Mouse (Mus musculus) left cerebral cortex, postnatal 10 days (tissue): Measurements from ENCODE around the gene Gpbp1. TPM values are rescaled to one million over a fixed set of nuclear protein-coding genes. Genes with fewer than 3 reads are reported as not detected.

ENCODE experiments used
- DNase-seq, 2 experiments: peaks; one replicate each; pipeline ENCODE4 v3.0.0; 2021 to 2022; ENCODE audit warnings: low spot score in 2 of 2, mixed read lengths in 1 of 2; ENCODE audit errors: extremely low spot score in 1 of 2
- intact Hi-C: fragments of 180-260 bp; cut with DNase I; formaldehyde crosslinking; loops from one replicate; pipeline ENCODE4 v1.15.1; 2025
- total RNA-seq, 2 experiments: library from RNA; stranded (reverse); gene quantifications; 2 replicates each; pipeline ENCODE4 v1.2.3; 2021

Gpbp1 gene
- total RNA-seq = 10 to 100 TPM; 76.8 to 82.3 TPM

GRCm38 (mm10) chr13:111489802-111490723 lies at the start of gene Gpbp1:
Gene Gpbp1 (minus strand): TSS chr13:111490111.
- intact Hi-C loops = no loop called here
- DNase-seq = peak; percentile 100

GRCm38 (mm10) chr13:111537718-111538117 lies 47.8 kb upstream of the Gpbp1 start:
- intact Hi-C loops = no loop called here
- no peak for DNase-seq

GRCm38 (mm10) chr13:111536207-111536887 lies 46.4 kb upstream of the Gpbp1 start:
- intact Hi-C loops = no loop called here
- no peak for DNase-seq

DNA sequence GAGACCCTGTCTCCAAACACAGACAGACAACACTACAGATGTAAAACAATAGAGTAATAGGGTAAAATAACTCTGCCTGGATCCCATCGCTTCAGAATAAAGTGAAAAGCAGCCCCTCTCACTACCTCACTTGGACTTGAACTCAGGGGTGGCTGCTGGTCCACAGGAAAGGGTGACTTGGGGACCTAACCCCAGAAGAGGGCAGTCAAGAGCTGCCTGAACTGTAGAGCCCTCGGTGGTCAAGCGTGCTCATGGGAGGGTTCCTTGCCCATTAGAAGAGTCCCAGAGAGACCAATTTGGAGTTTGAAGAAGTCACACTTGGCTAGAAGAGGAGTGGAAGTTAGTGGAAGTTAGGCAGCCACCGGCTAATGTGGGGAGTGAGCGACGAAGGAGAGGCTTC lies 44.2 kb upstream of the Gpbp1 start:
- intact Hi-C loops = no loop called here
- no peak for DNase-seq

DNA sequence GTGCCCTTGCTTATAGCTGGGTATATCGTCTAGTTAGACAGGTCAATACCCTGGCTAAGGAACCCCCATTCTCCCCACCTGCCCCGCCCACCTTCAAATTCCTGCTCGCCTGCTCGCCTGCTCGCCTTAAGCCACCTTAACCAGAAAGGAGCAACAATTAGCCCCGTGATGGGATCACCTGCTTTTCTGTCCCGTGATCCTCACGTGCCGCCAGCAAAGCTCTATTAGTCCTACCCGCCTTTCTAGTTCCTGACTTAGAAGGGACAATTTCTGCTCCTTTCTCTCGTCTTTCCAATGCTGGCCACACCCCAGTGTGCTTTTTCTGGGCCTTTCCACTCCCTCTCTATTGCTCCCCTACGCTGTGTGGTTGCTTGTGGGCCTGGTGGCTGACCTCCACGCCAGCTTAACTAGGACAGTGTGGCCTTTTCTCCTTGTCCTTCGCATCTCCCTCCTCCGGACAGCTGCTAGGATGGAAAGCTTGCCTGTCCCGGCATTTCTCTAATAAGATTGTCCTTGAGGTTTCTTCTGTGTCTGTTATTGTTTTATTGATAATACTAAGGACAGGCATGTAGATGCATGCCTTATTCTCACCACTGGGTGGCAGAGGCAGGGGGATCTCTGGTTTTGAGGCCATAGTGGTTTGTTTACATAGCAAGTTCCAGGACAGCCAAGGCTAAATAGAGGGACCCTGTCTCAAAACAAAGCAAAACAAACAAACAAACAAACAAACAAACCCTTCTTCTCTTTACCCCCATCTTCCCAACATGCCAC lies 42.5 kb upstream of the Gpbp1 start:
- intact Hi-C loops = no loop called here
- DNase-seq = no peak

- intact Hi-C loops = no loop called here
- no peak for DNase-seq
These were observed 41.8 kb upstream of the Gpbp1 start for GRCm38 (mm10) chr13:111531701-111532100.

DNA sequence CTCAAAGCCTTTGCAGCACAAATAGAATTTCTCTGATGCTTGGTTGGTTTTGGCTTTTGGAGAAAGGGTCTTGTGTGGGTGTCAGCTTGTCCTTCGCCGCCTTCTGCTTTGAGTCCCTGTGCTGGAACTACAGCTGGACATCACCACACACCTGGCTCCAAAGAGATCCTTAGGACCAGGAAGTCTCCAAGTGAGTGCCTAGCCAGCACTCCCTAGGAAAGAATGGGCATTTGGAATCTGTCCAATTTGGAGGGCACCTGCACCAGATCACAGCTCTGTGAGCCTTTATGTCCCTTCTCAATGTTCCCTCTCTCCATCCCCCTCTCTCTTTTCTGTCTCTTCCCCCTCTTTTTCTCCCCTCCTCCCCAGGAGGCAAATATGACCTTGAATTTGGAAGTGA lies 34.4 kb upstream of the Gpbp1 start:
- intact Hi-C loops = no loop called here
- DNase-seq = no peak

DNA sequence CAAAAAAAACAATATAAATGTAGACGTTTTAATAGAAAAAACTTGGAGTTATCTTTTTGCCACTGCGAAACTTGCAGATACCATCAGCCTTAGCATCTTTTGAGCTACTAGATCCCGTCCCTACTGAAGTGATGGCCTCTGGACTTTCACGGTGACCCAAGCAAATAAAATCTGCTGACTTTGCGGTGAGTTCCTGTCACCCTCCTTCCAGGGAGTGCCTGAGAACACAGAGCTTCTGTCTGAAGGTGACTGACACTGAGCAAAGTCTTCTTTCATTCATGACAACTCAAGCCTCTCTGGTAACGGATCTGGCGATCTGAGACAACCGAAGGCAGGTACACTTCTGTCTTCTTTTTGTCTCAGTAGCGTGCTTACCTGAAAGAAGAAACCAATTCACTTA lies 32.4 kb upstream of the Gpbp1 start:
- DNase-seq = no peak
- intact Hi-C loops = no loop called here

DNA sequence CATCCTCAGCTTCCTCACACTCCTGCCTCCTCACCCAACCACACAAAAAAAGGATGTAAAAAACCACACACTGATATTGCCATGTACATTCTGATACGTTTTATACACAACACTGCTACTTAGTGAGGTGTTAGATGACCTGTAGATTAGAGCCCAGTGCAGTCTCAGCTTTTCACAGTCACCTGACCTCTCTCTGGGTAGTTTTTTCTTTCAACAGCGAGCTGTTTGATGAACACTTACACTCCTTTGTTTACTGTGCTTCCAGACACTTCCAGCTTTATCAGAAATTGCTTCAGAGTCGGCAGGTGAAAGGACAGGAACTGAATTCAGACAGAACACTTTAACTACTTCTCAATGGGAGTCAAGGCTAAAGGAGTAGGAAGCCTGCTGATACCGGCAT lies 30.5 kb upstream of the Gpbp1 start:
- no peak for DNase-seq
- intact Hi-C loops = no loop called here

- no peak for DNase-seq
- intact Hi-C loops = no loop called here
These were observed 28.4 kb upstream of the Gpbp1 start for GRCm38 (mm10) chr13:111518332-111518731.

- intact Hi-C loops = no loop called here
- DNase-seq = no peak
These were observed 26.7 kb upstream of the Gpbp1 start for GRCm38 (mm10) chr13:111516385-111517150.

- no peak for DNase-seq
- intact Hi-C loops = no loop called here
These were observed 19.5 kb upstream of the Gpbp1 start for GRCm38 (mm10) chr13:111509385-111509784.

- DNase-seq = no peak
- intact Hi-C loops = no loop called here
These were observed 18.7 kb upstream of the Gpbp1 start for GRCm38 (mm10) chr13:111508645-111509044.

- intact Hi-C loops = no loop called here
- no peak for DNase-seq
These were observed 4.6 kb upstream of the Gpbp1 start for GRCm38 (mm10) chr13:111494330-111495029.

DNA sequence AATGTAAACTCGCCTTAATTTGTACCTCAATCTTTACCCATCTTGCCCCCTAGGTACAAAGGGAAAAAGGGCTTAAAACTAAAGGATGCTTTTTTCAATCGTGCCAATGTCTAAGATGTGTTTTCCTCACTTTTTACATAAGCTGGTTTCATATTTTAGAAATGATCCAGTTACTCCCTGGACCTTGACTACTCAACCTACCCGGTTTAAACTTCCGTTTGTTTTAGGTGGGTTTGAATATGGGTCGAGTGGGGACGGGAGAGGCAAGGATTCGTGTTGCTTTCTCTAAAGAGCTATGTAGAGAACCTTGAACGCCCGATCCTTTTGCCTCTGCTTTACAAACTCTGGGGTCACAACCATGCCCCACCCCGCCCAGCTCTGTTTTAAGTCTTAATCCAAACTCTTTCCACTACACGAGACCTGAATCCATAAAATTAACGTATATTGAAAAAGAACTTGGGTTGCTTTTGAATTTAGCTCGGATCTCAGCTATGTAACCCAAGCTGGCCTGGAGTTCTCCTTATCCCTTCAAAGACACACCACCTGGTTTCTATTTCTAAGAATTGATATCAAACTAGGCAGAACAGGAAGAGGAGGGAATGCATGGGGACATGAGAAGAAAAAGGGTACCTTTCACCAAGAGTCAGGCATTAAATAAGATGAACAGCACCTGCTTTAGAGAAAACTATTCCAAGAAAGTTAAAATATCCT lies 1.3 kb upstream of the Gpbp1 start:
- no peak for DNase-seq
- intact Hi-C loops = no loop called here

DNA sequence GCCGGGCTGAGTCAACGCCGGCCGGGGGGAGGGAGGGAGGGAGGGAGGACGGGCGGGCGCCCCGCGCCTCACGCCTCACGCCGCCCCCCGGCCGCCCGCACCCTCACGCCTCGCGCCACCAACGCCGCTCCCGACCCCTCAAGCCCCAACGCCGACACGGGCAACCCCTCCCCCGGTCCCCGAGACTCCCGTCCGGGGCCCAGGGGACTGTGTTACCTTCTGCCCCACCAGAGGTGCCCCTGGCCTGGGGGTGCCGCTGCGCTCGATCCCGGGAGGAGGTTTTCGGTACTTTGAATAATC lies 459 bp downstream of the Gpbp1 start:
- intact Hi-C loops = no loop called here
- DNase-seq = no peak

DNA sequence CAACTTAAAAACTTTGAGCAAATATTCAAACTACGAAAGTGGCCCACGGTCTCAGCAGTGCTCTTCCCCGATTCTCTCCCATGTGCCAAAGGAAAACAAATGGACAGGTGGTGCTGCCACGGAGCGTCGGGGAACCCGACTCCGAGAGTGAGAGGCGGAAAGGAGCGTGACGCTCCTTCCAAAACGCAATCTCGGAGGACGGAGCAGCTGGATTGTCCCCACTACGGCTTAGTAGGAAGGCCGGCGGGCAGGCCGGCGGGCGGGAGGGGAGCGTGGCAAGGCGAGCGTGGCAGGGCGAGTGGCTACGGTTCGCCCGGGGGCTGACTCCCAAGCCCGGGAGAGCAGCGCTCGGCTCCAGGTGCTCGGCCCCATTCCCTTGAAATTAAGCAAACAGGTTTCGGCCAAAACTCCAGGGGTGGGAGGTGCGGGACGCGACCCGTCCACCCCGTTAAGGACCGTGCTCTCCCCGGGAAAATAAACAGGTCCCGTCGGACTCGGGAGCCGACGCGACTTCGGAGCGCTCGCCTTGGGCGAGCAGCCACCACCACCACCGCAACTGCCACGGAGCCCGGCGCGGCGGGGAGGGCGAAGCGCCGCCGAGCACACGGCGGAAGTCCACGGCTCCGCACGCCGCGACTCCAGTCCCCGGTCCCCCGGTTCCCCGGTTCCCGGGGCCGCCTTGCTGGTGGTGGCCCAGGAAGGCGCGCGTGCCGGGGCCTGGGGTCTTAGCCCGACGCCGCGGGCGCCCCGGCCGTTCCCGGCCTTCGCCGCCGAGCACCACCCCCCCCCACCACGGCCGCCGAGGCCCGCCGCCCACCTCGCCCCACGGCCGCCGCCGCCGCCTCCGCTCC lies 1.0 kb downstream of the Gpbp1 start:
- DNase-seq = peak; percentile 11 to 60
- intact Hi-C loops = no loop called here
